Mouse (Mus musculus) layer of hippocampus, adult 18-20 months (tissue): ENCODE data around the gene Catsperz. TPM values are rescaled to one million over a fixed set of nuclear protein-coding genes. Genes with fewer than 3 reads are reported as not detected.
"Not testable (repeated sequence)": the region's sequence is repeated elsewhere in the genome, so short reads cannot be mapped to it uniquely, and the experiment has no call there.

Experiments
- DNase-seq, 2 experiments: peaks; one replicate each; pipeline ENCODE4 v3.0.0; 2022; ENCODE audit warnings: low spot score in 2 of 2
- microRNA-seq, 2 experiments: library from miRNA; unstranded; fragments of <30 nt; microRNA quantifications; one replicate each; pipeline ENCODE4 v1.2.0; 2021
- total RNA-seq, 2 experiments: library from RNA; stranded (reverse); gene quantifications; 2 replicates each; pipeline ENCODE4 v1.2.3; 2021

Gene Catsperz
- total RNA-seq, 2 experiments from 2014 or later = 8.2 to 12.6 TPM

DNA sequence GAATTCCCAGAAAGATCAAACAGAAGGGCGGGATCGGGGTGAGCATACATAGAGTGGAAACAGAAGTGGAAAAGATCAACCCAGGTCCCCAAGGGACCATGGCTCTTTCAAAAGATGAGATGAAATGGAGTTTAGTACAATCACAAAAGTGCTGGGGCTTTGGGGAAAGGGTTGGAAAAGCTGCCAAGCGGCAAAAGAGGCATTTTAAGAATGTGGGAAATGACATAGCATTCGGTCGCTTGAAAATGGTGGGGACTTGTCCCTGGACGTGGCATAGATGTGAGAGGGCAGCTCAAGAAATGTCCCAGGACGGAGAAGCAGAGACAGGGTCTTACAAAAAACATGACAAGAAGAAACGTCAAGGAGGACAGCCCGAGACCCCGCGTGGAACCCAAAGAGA, 16.2 kb downstream of the Catsperz start:
- no peak for DNase-seq

DNA sequence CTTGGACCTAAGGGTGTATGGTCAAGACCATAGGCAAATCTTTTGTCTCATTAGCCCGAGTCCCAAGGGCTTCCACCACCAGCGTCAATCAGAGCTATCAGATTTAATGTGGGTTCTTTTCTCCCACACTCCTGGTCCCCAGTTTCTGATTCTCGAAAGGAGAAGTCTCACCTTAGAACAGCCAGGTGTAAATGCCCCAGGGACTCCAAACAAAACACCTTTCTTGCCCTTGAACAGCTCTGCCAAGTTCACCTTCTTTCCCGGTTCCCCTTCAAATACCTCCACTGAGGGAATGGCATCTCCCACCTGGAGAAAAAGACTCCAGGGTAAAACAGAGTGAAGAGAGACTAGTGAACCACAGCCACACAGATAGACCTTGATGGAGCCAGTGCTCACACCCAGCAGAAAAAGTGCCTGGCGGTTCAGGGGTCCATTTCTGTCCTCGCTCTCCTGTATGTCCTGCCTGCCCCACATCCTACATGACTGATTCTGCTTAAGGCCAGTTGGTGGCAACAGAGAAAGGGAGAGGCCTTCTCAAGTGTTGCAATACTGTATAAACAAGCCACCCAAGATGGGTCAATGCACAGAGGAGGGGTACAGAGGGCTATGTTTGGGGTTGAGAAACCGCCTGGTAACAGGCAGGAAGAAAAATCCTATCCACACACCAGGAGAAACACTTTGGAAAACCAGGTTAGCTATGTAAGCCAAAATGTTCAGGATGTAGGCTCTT, 17.2 kb downstream of the Catsperz start:
- no peak for DNase-seq

DNA sequence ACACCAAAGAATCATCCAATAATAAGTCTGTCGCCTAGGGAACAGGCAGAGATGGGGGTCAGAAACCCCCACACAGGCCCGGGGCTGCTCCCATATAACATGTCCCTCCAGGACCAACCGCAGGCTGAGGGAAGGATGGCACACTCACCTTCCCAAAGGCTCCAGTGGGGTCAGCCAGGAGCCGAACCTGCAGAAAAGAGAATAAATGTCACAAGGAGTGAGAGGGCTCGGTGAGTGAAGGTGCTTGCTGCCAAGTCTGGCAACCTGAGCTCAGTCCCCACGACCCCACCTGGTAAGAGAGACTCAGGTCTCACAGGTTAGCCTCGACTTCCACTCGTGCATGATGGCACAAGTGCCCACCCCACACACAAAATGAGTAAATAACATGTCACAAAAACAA, 18.1 kb downstream of the Catsperz start:
- no peak for DNase-seq

DNA sequence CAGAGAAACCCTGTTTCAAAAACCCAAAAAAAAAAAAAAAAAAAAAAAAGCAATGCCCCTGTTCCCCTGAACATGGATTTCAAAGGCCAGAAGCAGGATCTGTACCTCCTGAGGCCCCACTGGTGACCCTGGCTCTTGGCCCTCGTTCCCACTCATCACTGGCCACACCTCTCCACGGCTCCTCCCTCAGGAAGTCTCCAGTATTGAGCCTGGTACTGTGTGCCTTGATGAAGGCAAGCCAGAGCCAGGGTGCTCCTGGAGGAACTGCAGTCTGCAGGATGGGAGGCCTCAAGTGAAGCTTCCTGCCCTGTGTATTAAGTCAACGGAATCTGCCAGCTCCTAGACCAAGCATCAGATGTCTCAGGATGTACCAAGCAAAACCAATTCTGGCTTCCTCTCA, 19.0 kb downstream of the Catsperz start:
- DNase-seq = no peak

DNA sequence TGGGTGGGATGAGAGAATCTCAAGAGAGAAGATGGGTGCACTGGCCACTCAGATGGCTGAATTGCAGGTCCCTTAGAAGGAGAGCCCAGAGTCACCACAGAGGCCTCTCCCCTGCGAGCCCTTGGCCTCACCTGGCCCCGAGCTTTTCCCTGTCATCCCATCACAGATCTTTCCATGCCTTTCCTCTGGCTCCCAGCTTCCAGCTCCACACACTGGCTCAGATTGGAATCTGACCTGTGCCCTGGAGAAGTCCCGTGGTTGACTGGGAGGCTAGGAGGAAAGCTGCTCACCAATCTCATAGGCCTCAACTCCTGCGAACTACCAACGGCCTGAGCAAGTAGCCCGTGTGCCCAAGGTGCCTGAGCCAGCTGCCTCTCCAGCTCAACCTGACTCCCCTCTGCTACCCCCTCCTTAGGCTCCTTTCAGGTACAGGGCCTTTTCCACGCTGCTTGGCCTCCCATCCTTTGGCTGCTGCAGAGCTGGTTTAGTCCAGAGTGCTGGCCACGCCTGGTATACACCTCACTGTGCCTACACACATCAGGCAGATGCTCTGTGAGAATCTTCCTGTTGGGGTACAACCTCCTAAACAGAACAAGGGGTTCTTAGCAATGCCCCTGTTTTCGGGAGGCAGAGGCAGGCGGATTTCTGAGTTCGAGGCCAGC, 19.6 kb downstream of the Catsperz start:
- DNase-seq = no peak

DNA sequence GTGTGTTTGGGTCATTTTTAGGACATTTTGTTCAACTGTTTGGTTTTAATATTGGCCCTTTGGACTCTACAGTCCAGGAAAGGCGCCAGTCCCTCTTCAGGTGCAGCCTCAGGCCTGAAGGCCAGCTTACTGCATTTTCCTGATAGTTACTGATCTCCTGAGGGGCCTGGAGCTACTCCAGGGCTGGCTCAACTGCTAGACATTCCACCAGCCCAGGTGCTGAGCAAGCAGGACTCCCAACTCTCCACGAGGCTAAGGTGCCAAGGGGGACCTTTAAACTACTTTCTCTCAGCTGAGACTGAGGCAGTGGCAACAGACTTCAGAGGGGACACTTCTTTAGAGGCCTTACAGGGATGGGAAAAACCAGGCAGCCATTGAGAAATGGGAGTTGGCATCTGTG, 20.3 kb downstream of the Catsperz start:
- no peak for DNase-seq

DNA sequence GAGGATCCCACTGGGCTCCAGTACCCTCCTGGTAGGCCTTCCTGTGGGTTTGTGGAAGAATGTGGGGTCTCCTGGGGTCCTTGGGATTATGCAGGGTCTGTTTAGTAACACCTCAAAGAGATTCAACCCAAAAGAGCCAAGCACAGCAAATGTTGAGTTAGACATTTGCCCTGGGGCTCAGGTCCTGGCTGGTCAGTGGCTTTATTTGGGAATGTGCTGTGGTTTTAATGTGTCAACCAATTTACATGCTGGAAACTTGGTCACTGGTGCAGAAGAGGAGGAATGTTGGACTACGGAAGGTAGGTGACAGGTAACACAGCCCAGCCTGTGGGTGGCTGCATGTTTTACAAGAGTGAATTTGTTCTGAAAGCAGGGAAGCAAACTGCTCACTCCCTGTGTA, 22.1 kb downstream of the Catsperz start:
- DNase-seq = no peak

DNA sequence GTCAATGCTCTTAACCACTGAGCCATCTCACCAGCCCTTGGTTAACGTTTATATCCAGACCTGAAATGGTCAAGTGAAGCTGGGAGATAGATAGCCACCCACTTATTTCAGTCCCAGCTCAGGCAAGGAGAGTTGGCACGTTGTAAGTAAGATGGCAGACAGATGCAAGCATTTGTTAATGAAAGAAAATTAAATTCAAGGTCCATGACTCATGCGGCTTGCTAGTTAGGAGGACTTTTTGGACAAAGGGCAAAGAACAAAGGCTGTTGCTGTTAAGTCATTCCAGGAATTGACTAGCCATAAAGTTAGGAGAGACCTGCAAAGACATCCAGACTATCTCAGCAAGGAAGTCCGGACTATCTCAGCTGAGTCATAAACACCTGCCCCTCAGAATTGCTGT, 25.5 kb downstream of the Catsperz start:
- DNase-seq = no peak

DNA sequence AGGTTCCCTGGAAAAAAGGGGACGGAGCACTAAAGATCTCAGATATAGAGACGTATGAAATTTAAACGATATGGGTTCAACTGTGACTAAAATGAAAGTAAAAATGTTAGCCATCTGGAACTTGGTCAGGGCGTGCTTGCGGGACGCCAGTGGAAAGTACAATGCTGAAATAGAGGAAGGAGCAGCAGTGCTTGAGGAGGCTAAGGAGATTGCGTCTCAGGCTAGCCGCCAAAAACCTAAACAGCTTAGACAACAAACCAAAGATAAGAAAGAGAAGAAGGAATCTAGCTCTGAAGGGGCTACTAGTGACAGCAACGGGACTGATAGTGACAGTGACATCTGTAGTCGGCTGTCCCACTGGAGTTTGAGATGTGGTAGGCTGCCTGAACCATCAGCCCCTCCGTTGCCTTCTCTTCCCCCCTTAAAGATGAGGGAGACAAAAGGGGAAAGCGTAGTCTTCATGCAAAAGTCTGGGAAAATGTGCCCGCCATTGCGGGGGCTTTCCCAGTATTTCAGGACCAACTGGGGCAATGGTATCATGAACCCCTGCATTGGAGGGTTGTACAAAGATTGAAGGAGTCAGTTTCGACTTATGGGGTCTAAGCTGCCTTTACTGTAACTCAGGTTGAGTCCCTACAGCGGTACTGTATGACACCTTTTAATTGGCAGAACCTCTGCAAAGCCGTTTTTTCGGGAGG, 29.4 kb downstream of the Catsperz start:
- DNase-seq = not testable (repeated sequence)

DNA sequence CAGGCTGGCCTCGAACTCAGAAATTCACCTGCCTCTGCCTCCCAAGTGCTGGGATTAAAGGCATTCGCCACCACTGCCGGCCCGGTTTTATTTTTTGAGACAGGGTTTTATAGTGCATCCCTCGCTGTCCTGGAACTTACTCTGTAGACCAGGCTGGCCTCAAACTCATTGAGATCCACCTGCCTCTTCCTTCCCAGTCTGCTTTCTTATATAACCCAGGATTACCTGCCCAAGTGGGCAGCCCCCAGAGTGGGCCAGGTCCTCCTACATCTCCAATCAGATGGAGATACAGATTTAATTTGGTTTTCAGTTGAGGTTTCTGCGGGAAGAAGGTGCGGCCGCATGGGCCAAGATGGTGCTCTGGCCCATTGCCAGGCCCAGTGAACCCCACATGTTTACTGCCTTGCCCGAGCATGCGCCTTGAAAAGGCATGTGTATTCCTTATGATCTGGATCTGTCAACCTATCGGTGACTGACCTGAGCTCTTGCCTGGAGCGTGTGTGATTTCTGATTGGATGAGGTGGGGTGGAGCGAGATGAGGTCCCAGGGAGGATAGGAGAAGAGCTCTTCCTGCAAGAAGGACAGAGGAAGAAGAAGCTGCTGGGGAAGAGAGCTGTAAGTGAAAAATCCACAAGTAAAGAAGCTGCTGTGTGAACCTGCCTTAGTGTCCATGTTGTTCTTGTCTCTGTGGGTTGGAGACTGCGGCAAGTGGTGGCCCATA, 31.3 kb downstream of the Catsperz start:
- DNase-seq = no peak

DNA sequence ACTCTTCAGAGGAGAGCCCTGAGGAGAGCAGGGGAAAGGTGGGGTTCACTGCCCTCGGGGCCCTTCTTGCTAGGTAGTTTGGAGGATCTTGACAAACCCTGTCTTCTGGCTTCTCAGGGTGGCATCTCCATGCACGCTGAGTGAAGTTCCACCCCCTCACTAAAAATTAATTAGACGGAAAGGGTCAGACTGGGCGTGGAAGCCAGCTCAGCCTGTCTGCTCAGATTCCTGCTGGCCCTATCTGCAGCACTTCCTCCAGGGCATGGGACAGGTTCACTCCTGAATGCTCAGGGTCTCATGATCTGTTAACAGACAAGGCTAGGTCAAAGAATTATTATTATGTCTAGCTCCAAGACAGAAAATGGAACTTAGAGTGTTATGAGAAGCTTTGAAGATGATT, 32.7 kb downstream of the Catsperz start:
- no peak for DNase-seq

DNA sequence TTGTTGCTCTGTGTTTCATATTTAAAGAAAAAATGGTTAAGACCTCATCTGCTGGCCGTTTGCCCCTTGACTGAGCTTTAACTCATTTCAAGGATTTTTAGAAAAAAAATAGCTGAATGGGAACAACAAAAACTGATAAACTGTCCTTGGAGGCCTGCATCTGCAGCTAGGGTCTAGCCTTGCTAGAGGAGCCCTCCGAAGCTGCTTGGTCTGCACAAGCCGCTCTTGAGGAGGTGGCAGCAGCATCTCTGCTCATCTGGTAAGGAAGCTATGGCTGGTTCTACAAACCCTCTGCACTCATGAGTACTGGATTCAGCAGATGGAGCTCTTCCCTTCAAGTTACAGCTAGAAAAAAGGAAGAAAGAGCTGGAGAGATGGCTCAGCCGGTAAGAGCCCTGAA, 47.2 kb downstream of the Catsperz start:
- DNase-seq = no peak

DNA sequence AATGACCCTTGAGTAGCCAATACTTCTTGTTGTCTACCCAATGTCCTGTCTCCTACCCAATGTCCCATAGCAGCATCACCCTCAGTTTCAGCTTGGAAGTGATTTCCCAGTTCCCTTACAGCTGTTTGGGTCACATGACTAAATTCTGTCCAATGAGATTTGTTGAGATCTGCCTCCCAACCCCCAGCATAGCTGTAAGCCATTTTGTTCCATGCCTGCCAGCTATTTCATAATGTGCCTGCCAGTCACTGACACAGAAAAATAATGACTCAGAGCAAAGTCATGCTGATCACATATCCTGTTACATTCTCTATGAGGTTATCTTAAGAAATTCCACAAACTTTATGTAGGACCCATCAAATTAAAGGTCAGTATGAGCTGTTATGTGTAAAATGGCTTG, 48.4 kb downstream of the Catsperz start:
- DNase-seq = no peak

DNA sequence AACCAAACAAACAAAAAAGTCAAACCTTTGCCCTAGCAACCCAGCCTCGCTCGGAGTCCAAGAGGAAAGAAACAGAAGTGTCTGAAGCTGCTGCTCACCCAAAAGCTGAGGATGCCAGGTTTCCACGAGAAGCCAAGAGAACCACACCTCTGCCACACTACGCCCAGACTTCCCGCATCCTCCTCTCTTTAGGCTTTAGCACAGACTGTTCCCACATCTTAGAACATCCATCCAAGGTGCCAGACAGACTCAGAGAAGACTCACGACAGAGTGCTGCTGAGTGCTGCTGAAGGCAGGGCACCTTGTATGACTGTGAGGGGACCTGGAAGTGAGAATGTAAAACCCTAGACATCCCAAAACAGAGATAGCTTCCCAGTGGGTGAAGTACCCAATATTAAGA, 49.3 kb downstream of the Catsperz start:
- no peak for DNase-seq

DNA sequence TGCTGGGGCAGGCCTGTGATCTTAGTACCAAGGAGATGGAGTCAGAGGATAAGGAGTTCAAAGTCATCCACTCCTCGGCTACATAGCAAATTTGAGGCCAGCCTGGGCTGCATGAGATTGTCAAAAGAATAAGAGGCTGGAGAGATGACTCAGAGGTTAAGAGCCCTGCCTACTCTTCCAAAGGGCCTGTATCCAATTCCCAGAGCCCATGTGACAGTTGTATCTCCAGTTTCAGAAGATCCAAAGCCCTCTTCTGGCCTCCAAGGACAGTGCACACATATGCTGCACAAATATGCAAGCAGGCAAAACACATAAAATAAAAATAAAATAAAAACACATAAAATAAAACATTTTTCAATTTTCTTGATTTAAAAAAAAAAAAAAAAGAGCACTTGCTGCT, 50.9 kb downstream of the Catsperz start:
- no peak for DNase-seq

DNA sequence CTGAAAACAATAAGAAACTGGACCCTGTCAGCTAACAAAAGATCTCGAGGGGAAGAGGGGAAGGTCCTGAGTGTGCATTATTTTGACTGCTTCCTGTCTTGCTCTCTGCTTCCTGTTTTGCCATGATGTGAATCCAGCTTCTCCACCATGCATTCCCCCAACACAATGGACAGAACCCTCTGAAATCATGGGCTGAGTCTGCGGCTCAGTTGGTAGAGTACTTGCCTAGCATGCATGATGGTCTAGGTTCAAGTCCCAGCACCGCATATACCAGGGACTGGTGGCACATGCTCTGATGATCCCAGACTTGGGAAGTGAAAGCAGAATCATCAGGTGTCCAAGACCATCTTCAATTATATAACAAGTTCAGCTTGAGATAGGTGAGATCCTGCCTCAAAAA, 52.5 kb downstream of the Catsperz start:
- DNase-seq = no peak

Small RNAs within 50 kb of the gene (microRNA-seq; reads per million reads assigned to microRNA genes)
- 6.0 to 6.2 reads per million in 2 experiments for gene Mir6990

Other genes with a start within 250 kb of the Catsperz start
- gene Rps6ka4, start 84.7 kb downstream of the Catsperz start, total RNA-seq = 10 to 100 TPM; 36.2 to 43.7 TPM
- gene Ccdc88b, start 67.2 kb downstream of the Catsperz start, total RNA-seq = 10 to 100 TPM; 13.8 to 16.1 TPM
- 10 to 100 TPM; 43.1 to 53.9 TPM for gene Trmt112, start 15.7 kb downstream of the Catsperz start, total RNA-seq
- gene Prdx5, start 15.3 kb downstream of the Catsperz start, total RNA-seq = 100 to 1,000 TPM; 383 to 385 TPM
- 10 to 100 TPM; 59.5 to 59.6 TPM for gene Esrra, start 3.6 kb downstream of the Catsperz start, total RNA-seq
- gene Kcnk4, start 9.1 kb upstream of the Catsperz start, total RNA-seq = 10 to 100 TPM; 15.4 to 17.0 TPM
- gene Bad, start 16.5 kb upstream of the Catsperz start, total RNA-seq = 10 to 100 TPM; 37.8 to 44.4 TPM
- gene Gpr137, start 17.1 kb upstream of the Catsperz start, total RNA-seq = 100 to 1,000 TPM; 105 to 108 TPM
- gene Ppp1r14b, start 49.6 kb upstream of the Catsperz start, total RNA-seq = 10 to 100 TPM; 60.8 to 61.9 TPM
- gene Plcb3, start 51.1 kb upstream of the Catsperz start, total RNA-seq = 10 to 100 TPM; 13.3 to 14.4 TPM
- 10 to 100 TPM; 94.2 to 94.6 TPM for gene Fkbp2, start 55.1 kb upstream of the Catsperz start, total RNA-seq
- 10 to 100 TPM; 95.2 to 95.4 TPM for gene Vegfb, start 62.3 kb upstream of the Catsperz start, total RNA-seq
- gene Dnajc4, start 67.2 kb upstream of the Catsperz start, total RNA-seq = 10 to 100 TPM; 24.7 to 27.9 TPM
- gene Nudt22, start 70.7 kb upstream of the Catsperz start, total RNA-seq = 10 to 100 TPM; 12.7 to 14.0 TPM
- gene Trpt1, start 70.8 kb upstream of the Catsperz start, total RNA-seq = 10 to 100 TPM; 17.2 to 17.8 TPM
- 1 to 10 TPM; 4.2 to 5.1 TPM for gene Fermt3, start 94.1 kb upstream of the Catsperz start, total RNA-seq
- 100 to 1,000 TPM; 218 to 230 TPM for gene Stip1, start 114.6 kb upstream of the Catsperz start, total RNA-seq
- 10 to 100 TPM; 22.9 to 23.7 TPM for gene Macrod1, start 131.4 kb upstream of the Catsperz start, total RNA-seq
- 10 to 100 TPM; 21.6 to 22.0 TPM for gene Flrt1, start 180.3 kb upstream of the Catsperz start, total RNA-seq